Mouse (Mus musculus): ENCODE data around the gene Tmem40. TPM values are rescaled to one million over a fixed set of nuclear protein-coding genes. Genes with fewer than 3 reads are reported as not detected.

Tmem40 gene
- 1.4 and 2.1 TPM in 2 replicates for polyA plus RNA-seq (2014; fragmentation: Nextera tagmentation; extraction: Ambion mirVana)

DNA sequence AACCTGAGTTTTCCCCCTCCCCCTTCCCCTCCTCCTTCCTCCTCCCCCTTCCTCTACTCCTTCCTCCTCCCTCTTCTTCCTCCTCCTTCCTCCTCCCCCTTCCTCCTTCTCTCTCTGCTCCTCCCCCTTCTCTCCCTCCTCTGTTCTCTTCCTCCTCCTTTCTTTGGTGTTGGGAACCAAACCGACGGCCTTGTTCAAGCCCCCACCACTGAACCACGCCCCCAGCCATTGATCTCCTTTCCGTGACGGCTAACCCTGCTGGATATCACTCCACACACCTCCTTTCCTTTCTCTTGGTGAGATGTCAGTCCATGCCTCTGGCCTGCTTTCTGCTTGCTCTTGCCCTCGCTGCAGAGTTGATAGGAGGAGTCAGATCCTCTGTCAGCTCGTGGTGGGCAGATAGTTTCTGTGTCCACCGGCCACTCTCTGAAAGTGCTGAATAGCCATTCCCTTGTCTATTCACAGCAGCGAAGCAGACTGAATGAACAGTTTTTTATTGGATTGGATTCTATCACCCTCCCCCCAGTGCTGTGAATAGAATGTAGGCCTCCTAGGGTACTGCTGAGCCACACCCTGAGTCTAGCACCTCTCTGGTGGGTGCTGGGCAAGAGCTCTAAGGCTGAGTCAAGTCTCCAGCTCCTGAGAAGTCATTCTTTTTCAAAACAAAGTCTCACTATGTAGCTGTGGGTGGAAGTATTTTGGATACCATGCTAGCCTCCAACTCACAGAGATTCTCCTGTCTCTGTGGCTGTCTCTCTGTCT lies at the start of gene Tmem40:
Gene Tmem40 (minus strand): TSS at position 416 of the 762 bp plus-strand sequence.
- Histone ChIP-seq H3K9me3 (ENCODE audit: control insufficient read depth, low read length) (no peaks in the 10 kb centered on the region), H3K9ac (ENCODE audit: low read length) (no peak within 1 kb of the TSS), H3K27ac (ENCODE audit: low read depth, low read length) (peak within 1 kb of the TSS; percentile 58; the same call in 1 of the 2 replicates), H3K4me3 (ENCODE audit: low read depth, low read length) (no peak within 1 kb of the TSS), H3K4me2 (no peak within 1 kb of the TSS; the same call in 1 of the 2 replicates), H3K36me3 (ENCODE audit: control insufficient read depth, insufficient read depth, low read length) (no peaks in the 10 kb centered on the region), H3K4me1 (ENCODE audit: control insufficient read depth, insufficient read depth, low read length) (peaks cover 15% of the 10 kb centered on the region), H3K27me3 (ENCODE audit: control insufficient read depth, insufficient read depth, low read length) (no peaks in the 10 kb centered on the region)
- ATAC-seq (ENCODE audit: low FRiP score): peak; percentile 43
- WGBS: under 1% methylated on average over 9 of the region's 9 CpGs
- peak; percentile 90 for DNase-seq (ENCODE audit: low spot score, missing footprints)

DNA sequence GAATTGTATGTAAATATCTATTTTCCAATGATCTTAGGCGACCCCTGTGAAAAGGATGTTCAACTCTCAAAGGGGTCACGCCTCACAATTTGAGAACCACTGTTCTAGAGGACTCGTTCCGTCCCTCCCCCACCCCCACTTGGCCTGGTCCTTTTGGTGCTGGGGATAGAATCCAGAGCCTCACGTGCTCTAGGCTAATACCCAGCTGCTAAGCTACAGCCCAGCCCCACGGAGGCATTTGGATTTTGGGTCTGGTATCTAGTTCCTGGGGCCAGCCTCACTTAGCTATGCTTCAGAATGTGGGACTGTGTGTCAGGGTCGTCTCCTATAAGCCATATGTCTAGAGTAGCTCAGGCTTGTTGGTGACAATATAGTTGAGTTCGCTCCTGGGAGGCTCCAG lies 49.4 kb upstream of the Tmem40 start:
- no peak overlapping the region for H3K4me3 ChIP-seq (ENCODE audit: low read depth, low read length)
- 66% methylated on average over 8 of the region's 8 CpGs for WGBS
- peaks cover under 1% of the 10 kb centered on the region; the same call in 1 of the 2 replicates for H3K36me3 ChIP-seq (ENCODE audit: control insufficient read depth, insufficient read depth, low read length)
- no peaks in the 10 kb centered on the region for H3K27me3 ChIP-seq (ENCODE audit: control insufficient read depth, insufficient read depth, low read length)
- H3K27ac ChIP-seq (ENCODE audit: low read depth, low read length): no peak overlapping the region
- H3K4me1 ChIP-seq (ENCODE audit: control insufficient read depth, insufficient read depth, low read length): peaks cover 12% of the 10 kb centered on the region
- no peaks in the 10 kb centered on the region for H3K9me3 ChIP-seq (ENCODE audit: control insufficient read depth, low read length)
- H3K4me2 ChIP-seq: no peak overlapping the region
- H3K9ac ChIP-seq (ENCODE audit: low read length): no peak overlapping the region
- ATAC-seq (ENCODE audit: low FRiP score): no peak
- no peak for DNase-seq (ENCODE audit: low spot score, missing footprints)

DNA sequence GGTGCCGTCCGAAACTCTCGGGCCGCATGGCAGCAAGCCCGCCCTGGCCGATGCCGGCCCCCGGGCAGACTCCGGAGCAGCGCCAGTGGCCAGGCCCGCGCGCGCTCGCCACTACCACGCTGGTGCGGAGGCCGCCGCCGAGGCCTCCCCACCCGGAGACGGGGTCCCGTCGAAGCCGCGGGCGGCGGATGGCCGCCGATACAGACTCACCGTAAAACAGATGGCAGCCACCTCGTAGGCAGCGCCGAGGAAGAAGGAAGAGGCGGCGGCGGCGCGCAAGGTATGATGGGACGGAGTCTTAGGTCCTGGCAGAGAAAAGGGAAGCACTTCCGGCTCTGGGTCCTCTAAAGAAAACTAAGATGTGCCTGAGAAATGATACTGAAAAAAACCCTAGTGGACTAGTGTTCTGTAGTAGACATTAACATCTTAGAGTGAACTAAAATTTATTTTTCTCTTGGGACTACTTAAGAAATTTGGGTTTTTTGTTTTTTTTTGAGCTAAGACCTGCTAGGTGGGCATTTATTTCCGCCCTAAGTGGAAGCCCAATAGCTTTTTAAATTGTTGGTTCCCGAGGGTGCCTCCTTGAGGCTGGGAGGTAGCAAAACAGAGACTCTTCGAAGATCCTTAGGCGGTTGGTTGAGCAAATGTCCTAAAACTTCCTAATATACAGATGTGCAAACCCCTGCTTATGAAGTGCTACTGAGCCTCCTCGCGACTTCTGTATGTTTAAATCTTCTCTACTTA lies 46.5 kb upstream of the Tmem40 start, which contains the start of gene Rpl32:
Gene Rpl32 (minus strand): TSS at position 260 of the 744 bp plus-strand sequence.
- Histone ChIP-seq H3K36me3 (ENCODE audit: control insufficient read depth, insufficient read depth, low read length) (peaks cover 22% of the 10 kb centered on the region; the same call in 1 of the 2 replicates), H3K9me3 (ENCODE audit: control insufficient read depth, low read length) (no peaks in the 10 kb centered on the region), H3K4me1 (ENCODE audit: control insufficient read depth, insufficient read depth, low read length) (peaks cover 15% of the 10 kb centered on the region), H3K4me2 (peak within 1 kb of the TSS; percentile 88), H3K27me3 (ENCODE audit: control insufficient read depth, insufficient read depth, low read length) (no peaks in the 10 kb centered on the region), H3K9ac (ENCODE audit: low read length) (peak within 1 kb of the TSS; percentile 100), H3K4me3 (ENCODE audit: low read depth, low read length) (peak within 1 kb of the TSS; percentile 100), H3K27ac (ENCODE audit: low read depth, low read length) (peak within 1 kb of the TSS; percentile 91)
- ATAC-seq (ENCODE audit: low FRiP score) (peak; percentile 84), DNase-seq (ENCODE audit: low spot score, missing footprints) (peak; percentile 99)
- WGBS: under 1% methylated on average over 47 of the region's 47 CpGs

DNA sequence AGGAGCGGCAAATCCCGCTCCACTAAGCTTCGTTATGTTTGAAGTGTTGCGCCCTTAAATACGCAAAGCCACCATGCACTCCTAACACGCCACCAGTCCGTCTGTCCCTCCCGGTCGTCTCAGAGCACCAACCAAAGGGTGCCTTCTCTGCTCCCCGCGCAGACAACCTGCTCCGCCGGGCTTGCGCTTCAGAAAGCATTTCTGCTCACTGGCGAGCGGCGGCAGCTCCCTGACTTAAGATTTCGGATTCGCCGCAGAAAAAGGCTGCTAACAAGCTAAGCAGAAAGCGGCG lies 45.9 kb upstream of the Tmem40 start:
- H3K4me2 ChIP-seq: peak overlapping the region; percentile 88
- H3K4me3 ChIP-seq (ENCODE audit: low read depth, low read length): peak overlapping the region; percentile 100
- H3K27ac ChIP-seq (ENCODE audit: low read depth, low read length): peak overlapping the region; percentile 91
- no peaks in the 10 kb centered on the region for H3K9me3 ChIP-seq (ENCODE audit: control insufficient read depth, low read length)
- no peaks in the 10 kb centered on the region for H3K27me3 ChIP-seq (ENCODE audit: control insufficient read depth, insufficient read depth, low read length)
- ATAC-seq (ENCODE audit: low FRiP score): no peak
- WGBS: 0% methylated on average over 22 of the region's 22 CpGs
- peaks cover 15% of the 10 kb centered on the region for H3K4me1 ChIP-seq (ENCODE audit: control insufficient read depth, insufficient read depth, low read length)
- peak overlapping the region; percentile 100 for H3K9ac ChIP-seq (ENCODE audit: low read length)
- peaks cover 23% of the 10 kb centered on the region; the same call in 1 of the 2 replicates for H3K36me3 ChIP-seq (ENCODE audit: control insufficient read depth, insufficient read depth, low read length)
- DNase-seq (ENCODE audit: low spot score, missing footprints): no peak

DNA sequence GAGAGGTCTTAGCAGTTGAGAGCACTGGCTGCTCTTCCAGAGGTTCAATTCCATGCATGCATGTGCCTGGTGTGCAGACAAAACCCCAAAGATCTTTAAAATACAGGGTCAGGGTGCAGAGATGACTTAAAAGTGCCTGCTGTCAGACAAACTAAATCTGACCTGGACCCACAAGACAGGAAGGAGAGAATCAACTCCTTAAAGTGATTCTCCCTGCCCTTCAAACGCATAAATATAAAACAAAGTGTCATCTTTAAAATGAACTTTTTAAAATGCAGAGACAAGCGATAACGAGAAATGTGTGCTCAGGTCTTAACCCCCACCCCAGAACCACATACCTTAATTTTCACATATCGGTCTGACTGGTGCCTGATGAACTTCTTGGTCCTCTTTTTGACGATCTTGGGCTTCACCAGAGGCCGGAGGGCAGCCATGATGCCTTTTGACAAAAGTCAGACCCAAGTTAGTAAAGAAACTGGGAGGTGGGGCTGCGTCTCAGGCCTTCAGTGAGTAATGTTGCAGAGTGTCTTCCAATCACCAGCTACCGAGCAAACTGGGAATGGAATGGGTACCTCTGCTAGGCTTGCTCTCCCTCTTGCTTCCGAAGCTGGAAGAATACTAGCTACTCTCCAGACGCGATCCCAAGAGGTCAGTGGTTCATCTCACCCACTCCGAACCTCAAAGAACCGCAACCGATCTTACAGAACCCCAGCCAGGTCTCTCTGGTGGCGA lies 45.4 kb upstream of the Tmem40 start:
- peak overlapping the region; percentile 100 for H3K4me3 ChIP-seq (ENCODE audit: low read depth, low read length)
- no peaks in the 10 kb centered on the region for H3K9me3 ChIP-seq (ENCODE audit: control insufficient read depth, low read length)
- ATAC-seq (ENCODE audit: low FRiP score) (no peak), DNase-seq (ENCODE audit: low spot score, missing footprints) (peak; percentile 92)
- H3K4me1 ChIP-seq (ENCODE audit: control insufficient read depth, insufficient read depth, low read length): peaks cover 15% of the 10 kb centered on the region
- peak overlapping the region; percentile 100 for H3K9ac ChIP-seq (ENCODE audit: low read length)
- H3K36me3 ChIP-seq (ENCODE audit: control insufficient read depth, insufficient read depth, low read length): peaks cover 26% of the 10 kb centered on the region; the same call in 1 of the 2 replicates
- H3K27me3 ChIP-seq (ENCODE audit: control insufficient read depth, insufficient read depth, low read length): no peaks in the 10 kb centered on the region
- 5% methylated on average over 15 of the region's 15 CpGs for WGBS
- peak overlapping the region; percentile 88 for H3K4me2 ChIP-seq
- H3K27ac ChIP-seq (ENCODE audit: low read depth, low read length): peak overlapping the region; percentile 91

DNA sequence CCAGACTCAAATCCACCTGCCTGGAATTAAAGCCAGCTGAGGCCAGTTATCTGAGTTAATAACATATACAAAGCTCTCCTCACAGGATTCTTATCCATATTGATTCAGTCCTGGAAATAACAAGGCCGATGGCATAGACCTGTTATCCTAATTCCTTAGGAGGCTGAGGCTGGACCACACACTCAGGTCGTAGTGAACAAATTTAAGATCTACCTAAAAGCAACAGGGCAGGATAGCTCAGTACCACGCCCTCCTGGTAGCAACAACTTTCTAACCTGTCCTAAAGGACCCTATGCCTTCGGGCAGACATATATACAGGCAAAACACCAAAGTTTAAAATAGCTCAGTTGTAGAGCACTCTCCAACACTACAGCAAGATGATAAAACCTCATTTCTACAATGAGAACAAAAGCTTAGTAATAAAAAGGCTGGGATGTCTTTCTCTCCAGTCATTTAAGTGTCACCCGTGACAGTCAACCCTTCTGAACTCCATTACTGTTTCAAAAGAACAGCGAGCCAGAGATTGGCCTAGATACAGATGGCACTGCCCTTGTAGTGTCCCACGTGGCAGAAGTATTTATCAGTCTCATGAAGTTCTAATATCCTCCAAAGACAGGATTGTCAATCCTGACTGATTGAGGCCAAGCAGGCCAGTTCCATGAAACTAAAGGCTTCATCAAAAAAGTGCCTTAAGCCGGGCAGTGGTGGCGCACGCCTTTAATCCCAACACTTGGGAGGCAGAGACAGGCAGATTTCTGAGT lies 42.4 kb upstream of the Tmem40 start:
- no peak overlapping the region for H3K9ac ChIP-seq (ENCODE audit: low read length)
- DNase-seq (ENCODE audit: low spot score, missing footprints) (peak; percentile 90), ATAC-seq (ENCODE audit: low FRiP score) (no peak)
- no peak overlapping the region for H3K27ac ChIP-seq (ENCODE audit: low read depth, low read length)
- no peak overlapping the region for H3K4me2 ChIP-seq
- no peaks in the 10 kb centered on the region for H3K9me3 ChIP-seq (ENCODE audit: control insufficient read depth, low read length)
- H3K36me3 ChIP-seq (ENCODE audit: control insufficient read depth, insufficient read depth, low read length): peaks cover 44% of the 10 kb centered on the region
- no peak overlapping the region for H3K4me3 ChIP-seq (ENCODE audit: low read depth, low read length)
- no peaks in the 10 kb centered on the region for H3K27me3 ChIP-seq (ENCODE audit: control insufficient read depth, insufficient read depth, low read length)
- 68% methylated on average over 10 of the region's 10 CpGs for WGBS
- H3K4me1 ChIP-seq (ENCODE audit: control insufficient read depth, insufficient read depth, low read length): peaks cover 15% of the 10 kb centered on the region

DNA sequence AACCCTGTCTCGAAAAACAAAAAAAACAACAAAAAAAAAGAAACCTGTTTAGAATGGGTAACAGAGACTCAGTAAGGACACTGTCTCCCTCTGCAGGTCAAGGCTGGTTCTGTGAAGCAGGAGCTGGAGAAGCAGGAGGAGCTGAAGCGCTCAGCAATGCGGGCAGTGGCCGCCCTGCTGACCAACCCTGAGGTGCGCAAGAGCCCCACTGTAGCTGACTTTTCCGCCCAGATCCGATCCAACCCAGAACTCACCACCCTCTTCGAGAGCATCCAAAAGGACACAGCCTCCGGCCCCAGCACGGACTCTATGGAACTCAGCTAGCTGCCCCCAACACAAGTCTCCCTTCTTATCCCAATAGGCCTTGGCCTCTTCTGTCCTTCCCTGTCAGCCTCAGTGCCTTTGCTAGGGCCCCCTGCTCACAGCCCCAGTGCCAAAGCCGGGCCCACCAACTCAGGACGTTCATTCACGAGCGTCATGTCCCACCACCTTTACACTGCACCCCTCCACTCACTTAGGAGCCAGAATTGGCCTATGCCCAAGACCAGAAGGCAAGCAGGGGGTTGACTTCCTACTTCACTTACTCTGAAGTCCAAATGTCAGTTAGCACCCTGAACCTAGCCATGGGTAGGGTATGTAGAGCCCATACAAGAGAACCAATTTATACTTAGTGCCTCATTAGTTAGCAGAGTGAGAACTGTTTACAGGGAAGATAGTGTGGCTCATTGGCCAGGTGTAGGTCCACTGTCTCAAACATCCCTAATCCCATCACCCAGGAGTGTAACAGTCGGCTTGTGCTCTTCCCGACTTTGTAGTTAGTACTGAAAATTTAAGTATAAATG lies 41.6 kb upstream of the Tmem40 start:
- no peaks in the 10 kb centered on the region for H3K27me3 ChIP-seq (ENCODE audit: control insufficient read depth, insufficient read depth, low read length)
- H3K4me1 ChIP-seq (ENCODE audit: control insufficient read depth, insufficient read depth, low read length): peaks cover 15% of the 10 kb centered on the region
- no peak overlapping the region for H3K4me2 ChIP-seq
- 46% methylated on average over 16 of the region's 16 CpGs for whole genome bisulfite sequencing
- DNase-seq (ENCODE audit: low spot score, missing footprints) (peak; percentile 92), ATAC-seq (ENCODE audit: low FRiP score) (peak; percentile 61)
- no peak overlapping the region for H3K27ac ChIP-seq (ENCODE audit: low read depth, low read length)
- no peak overlapping the region for H3K4me3 ChIP-seq (ENCODE audit: low read depth, low read length)
- no peaks in the 10 kb centered on the region for H3K9me3 ChIP-seq (ENCODE audit: control insufficient read depth, low read length)
- H3K36me3 ChIP-seq (ENCODE audit: control insufficient read depth, insufficient read depth, low read length): peaks cover 50% of the 10 kb centered on the region
- H3K9ac ChIP-seq (ENCODE audit: low read length): no peak overlapping the region

DNA sequence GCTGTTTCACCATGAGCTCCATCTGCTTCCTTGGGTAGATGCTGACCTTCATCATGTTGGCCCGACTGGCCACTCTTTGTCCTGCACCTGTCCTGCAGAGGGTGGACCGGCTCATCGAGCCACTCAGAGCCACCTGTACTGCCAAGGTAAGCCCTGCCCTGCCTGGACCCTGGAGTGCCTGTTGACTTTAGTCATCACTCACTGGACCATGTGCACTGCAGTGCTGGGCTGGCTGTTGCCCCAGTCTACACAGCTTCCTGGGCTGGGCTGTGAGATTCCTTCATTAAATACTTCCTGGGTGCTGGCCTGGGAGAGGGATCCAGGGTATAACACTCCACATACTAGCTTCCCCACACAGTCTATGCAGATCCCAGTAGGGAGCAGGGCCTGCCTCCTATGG lies 39.6 kb upstream of the Tmem40 start:
- no peak for ATAC-seq (ENCODE audit: low FRiP score)
- no peak overlapping the region for H3K27ac ChIP-seq (ENCODE audit: low read depth, low read length)
- H3K9ac ChIP-seq (ENCODE audit: low read length): no peak overlapping the region; the same call in 1 of the 2 replicates
- peaks cover 59% of the 10 kb centered on the region for H3K36me3 ChIP-seq (ENCODE audit: control insufficient read depth, insufficient read depth, low read length)
- WGBS: 97% methylated on average over 3 of the region's 3 CpGs
- H3K4me3 ChIP-seq (ENCODE audit: low read depth, low read length): no peak overlapping the region
- H3K4me1 ChIP-seq (ENCODE audit: control insufficient read depth, insufficient read depth, low read length): peaks cover 8% of the 10 kb centered on the region
- no peak overlapping the region for H3K4me2 ChIP-seq
- H3K9me3 ChIP-seq (ENCODE audit: control insufficient read depth, low read length): no peaks in the 10 kb centered on the region
- DNase-seq (ENCODE audit: low spot score, missing footprints): no peak
- H3K27me3 ChIP-seq (ENCODE audit: control insufficient read depth, insufficient read depth, low read length): no peaks in the 10 kb centered on the region

Data from midbrain, embryonic 11.5 days (tissue).